In the genomic region with DNA sequence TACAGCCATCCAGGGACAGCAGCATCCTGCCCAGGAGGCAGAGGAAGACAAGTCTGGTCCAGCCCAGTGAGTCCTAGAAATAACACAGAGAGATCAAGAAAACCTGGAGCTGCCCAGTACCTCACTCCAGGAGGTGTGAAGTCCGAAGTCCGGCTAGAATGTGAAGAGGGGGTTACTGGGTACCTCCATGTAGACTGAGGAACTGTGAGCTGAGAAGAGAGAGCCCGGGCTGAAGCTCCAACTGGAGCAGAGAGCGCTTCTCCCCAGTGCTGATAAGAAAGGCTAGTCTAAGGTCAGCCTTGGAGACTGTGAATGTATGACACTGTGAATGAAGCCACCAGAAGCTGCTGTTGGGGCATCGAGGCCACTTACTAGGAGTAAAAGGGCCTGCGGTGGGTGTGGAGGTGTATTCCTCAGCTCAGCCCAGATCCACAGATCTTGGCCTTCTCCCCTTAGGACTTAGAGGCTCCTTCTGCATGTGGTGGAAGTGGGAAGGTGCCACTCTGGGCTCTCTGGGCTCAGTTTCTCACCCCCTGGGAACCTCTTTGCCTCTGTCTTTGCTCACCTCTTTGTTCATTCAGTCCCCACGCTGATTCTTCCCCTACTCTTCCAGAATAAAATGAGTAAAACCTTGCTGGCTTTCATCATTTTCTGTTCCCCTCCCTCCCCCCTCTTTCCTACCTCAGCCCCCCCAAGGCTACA, we compare ENCODE assay signal across 14 mouse cellular contexts. TPM values are rescaled to one million over a fixed set of nuclear protein-coding genes. Genes with fewer than 3 reads are reported as not detected.
DNase-seq lines count a peak whose midpoint lies in the region; ATAC-seq and TF ChIP-seq lines count a peak whose summit lies in the region.
"Had no signal": no experiment of that assay in that cellular context is flagged by ENCODE, and none has a peak within 500 bp of the region (broad histone marks: within the 10 kb centered on the region; RNA-seq: fewer than 3 reads in every experiment).

No protein-coding gene starts in this region.

- no peak overlapping the region for H3K4me3 ChIP-seq in cerebellum, adult 2 months (replicated peaks; ENCODE audit: insufficient read depth, low read depth, low read length)
- no peak overlapping the region for H3K4me3 ChIP-seq in cortical plate, adult 2 months (ENCODE audit: insufficient read depth, low read length)
- H3K4me3 ChIP-seq in hindbrain, embryonic 12.5 days: peak overlapping the region; percentile 13; the same call in 1 of the 2 replicates
- H3K4me3 ChIP-seq: heart, adult 2 months; limb, embryonic 13.5 days; megakaryocyte, embryonic 14.5 days had no signal

- WGBS in cerebellum, adult 2 months: 54% methylated on average over 7 of the region's 7 CpGs
- 5% methylated on average over 7 of the region's 7 CpGs for WGBS in hindbrain, embryonic 12.5 days

- no peaks in the 10 kb centered on the region for H3K36me3 ChIP-seq in hindbrain, embryonic 12.5 days
- H3K36me3 ChIP-seq: limb, embryonic 13.5 days had no signal

- peaks cover 28% of the 10 kb centered on the region for H3K4me1 ChIP-seq in cerebellum, adult 2 months (ENCODE audit: control insufficient read depth, insufficient read depth, low read length)
- peaks cover 4% of the 10 kb centered on the region; the same call in 1 of the 2 replicates for H3K4me1 ChIP-seq in cortical plate, adult 2 months (ENCODE audit: control insufficient read depth, insufficient read depth, low read length)
- peaks cover 58% of the 10 kb centered on the region for H3K4me1 ChIP-seq in hindbrain, embryonic 12.5 days

- peak overlapping the region; percentile 54 for H3K9ac ChIP-seq in hindbrain, embryonic 12.5 days
- H3K9ac ChIP-seq: limb, embryonic 13.5 days had no signal

- no peak for TF ChIP-seq POLR2A in cerebellum, adult 2 months (IDR thresholded peaks at IDR 0.05; ENCODE audit: borderline replicate concordance, insufficient read depth, low read length)
- TF ChIP-seq POLR2A in cortical plate, adult 2 months (IDR thresholded peaks at IDR 0.05; ENCODE audit: extremely low read depth, insufficient read depth, low read length): no peak

- peak in 1 of 2 experiments; percentile 37 for DNase-seq in cerebellum, adult 2 months
- peak; percentile 33 for DNase-seq in neural tube, embryonic 10.5 days (ENCODE audit: extremely low spot score, low spot score)
- no peak for DNase-seq in urinary bladder, postnatal 4 days (ENCODE audit: low spot score in 2 of 2)
- DNase-seq: heart, adult 2 months; lung, adult 2 months; thymus, adult 2 months had no signal

- no peaks in the 10 kb centered on the region for H3K27me3 ChIP-seq in cerebellum, adult 2 months (ENCODE audit: control insufficient read depth, insufficient read depth, low read length)
- peaks cover 89% of the 10 kb centered on the region for H3K27me3 ChIP-seq in hindbrain, embryonic 12.5 days

- no peaks in the 10 kb centered on the region for H3K9me3 ChIP-seq in hindbrain, embryonic 12.5 days (replicated peaks)
- H3K9me3 ChIP-seq: limb, embryonic 13.5 days; megakaryocyte, embryonic 14.5 days had no signal

- ATAC-seq in cerebellum, adult (ENCODE audit: insufficient number of reproducible peaks, low FRiP score, low TSS enrichment): no peak
- ATAC-seq in hindbrain, embryonic 12.5 days (ENCODE audit: low FRiP score): no peak
- no peak for ATAC-seq in erythroblast, adult 5-6 weeks (replicated peaks; ENCODE audit: low FRiP score, poor library complexity, severe bottlenecking)
- no peak for ATAC-seq in activated CD4-positive, CD25-positive, alpha-beta regulatory T cell, adult 4 months

- TF ChIP-seq CTCF in cerebellum, adult 2 months (IDR thresholded peaks at IDR 0.05; ENCODE audit: borderline replicate concordance, insufficient read depth, low read depth, low read length): no peak
- no peak for TF ChIP-seq CTCF in cortical plate, adult 2 months (IDR thresholded peaks at IDR 0.05; ENCODE audit: extremely low read depth, insufficient read depth, low read length)

- 0 out of 2 replicates have a peak overlapping the region, but pooled peaks have one; percentile 4 for H3K27ac ChIP-seq in cerebellum, adult 2 months (ENCODE audit: insufficient read depth, low read length)
- peak overlapping the region; percentile 62; the same call in 1 of the 2 replicates for H3K27ac ChIP-seq in cortical plate, adult 2 months (ENCODE audit: insufficient read depth, low read length)
- H3K27ac ChIP-seq in hindbrain, embryonic 12.5 days: peak overlapping the region; percentile 97
- H3K27ac ChIP-seq: heart, adult 2 months; limb, embryonic 13.5 days had no signal

- peak overlapping the region; percentile 64 for H3K4me2 ChIP-seq in hindbrain, embryonic 12.5 days (replicated peaks)
- H3K4me2 ChIP-seq: limb, embryonic 13.5 days had no signal

RNA-seq across cellular contexts. Expression of gene Rhbg, which starts 50.4 kb away (rescaled TPM):
- 0.08 and 0.17 TPM in 2 replicates for polyA plus RNA-seq in cerebellum, adult 2 months (2012; rRNA removed)
- polyA plus RNA-seq in cortical plate, adult 2 months (2012; rRNA removed): not detected in 2 replicates
- 0.23 and 0.25 TPM in 2 replicates for polyA plus RNA-seq in hindbrain, embryonic 12.5 days (2016; fragmentation: Nextera tagmentation; extraction: Ambion mirVana)
- total RNA-seq in erythroblast, adult 5-6 weeks (2015; ENCODE audit: low replicate concordance): not detected in 2 replicates
- total RNA-seq in erythroblast, adult 5-6 weeks (2017; ENCODE audit: low replicate concordance): not detected in 2 replicates
- polyA plus RNA-seq in activated CD4-positive, CD25-positive, alpha-beta regulatory T cell, adult 4 months (2017; shearing (Covaris generic)): not detected
- total RNA-seq: heart, adult 2 months; heart, postnatal 25 days had no signal

Comparison
In these comparisons a context has a peak if more than half of its experiments do, and no peak if none do; other contexts are left out.
1. H3K27ac ChIP-seq: peak in every context shown above with its lines; median percentile 97 in hindbrain, embryonic 12.5 days; 62 in cortical plate, adult 2 months; 4 in cerebellum, adult 2 months.